Mouse (Mus musculus) layer of hippocampus, adult 9-10 months (tissue): Measurements from ENCODE around the gene Camk1d.
"Not testable (repeated sequence)": the region's sequence is repeated elsewhere in the genome, so short reads cannot be mapped to it uniquely, and the experiment has no call there.

Source experiments
- DNase-seq: peaks from one replicate; pipeline ENCODE4 v3.0.0; 2022; ENCODE audit warnings: low spot score

Gene Camk1d

DNA sequence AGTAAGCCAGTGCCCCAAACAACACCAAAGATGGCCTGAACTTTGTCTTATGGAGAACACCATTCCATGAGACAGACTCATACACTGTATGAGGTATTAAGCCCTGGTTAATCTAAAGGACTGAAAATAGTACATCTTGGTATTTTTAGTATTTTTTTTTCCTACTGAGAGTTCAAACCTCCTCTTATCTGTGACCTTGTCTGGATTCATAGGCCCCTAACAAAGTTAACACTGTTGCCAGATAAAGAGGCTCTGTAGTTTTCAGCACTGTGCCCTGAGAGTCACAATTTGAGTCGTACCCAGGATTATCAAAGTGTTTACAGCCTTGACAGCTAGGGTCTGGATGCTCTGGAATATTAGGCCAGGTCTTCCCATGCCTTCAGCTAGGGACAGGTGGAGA lies 102.7 kb downstream of the Camk1d start:
- DNase-seq = no peak

GRCm38 (mm10) chr2:5610521-5610920 lies 103.8 kb downstream of the Camk1d start:
- DNase-seq = no peak

DNA sequence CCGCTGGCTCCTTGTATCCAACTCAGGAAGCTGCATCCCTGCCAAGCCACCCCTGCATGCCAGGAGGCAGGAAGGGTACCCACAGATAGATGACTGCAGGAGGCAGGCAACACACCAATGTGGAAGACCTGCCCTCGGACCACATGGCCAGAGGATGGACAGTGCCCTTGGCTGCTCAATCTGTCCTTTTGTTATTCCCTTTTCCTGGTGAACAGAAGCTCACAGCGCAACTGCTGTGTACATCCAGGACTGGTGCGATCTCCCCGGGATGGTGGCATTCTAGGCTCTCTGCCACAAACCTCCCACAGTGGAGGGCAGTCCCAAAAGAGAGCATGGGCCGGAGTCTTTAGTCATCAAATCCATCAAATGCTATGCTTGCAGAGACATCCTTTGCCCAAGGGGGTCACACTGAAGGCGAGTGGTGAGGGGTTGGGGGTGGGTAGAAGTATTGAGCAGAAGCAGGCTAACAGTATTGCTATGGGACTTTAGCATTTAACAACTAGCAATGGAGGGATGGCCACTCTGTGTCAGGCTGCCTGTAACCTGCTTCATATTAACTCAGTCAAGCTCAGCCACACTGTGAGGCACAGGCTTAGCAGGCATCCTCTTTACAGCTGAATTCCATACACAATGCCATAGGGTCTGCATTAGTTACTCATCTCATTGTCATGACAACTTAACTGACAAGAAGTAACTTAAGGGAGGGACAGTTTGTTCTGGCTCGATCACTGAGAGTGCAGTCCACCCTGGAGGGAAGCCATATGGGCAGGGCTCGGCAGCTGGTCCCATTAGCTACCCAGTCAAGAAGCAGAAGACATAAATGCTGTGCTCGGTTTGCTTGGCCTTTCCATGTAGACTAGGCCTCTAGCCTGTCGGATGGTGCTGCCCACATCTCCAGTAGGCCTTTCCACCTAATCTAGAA lies 106.1 kb downstream of the Camk1d start:
- no peak for DNase-seq

GRCm38 (mm10) chr2:5605849-5606248 lies 108.5 kb downstream of the Camk1d start:
- DNase-seq = no peak

DNA sequence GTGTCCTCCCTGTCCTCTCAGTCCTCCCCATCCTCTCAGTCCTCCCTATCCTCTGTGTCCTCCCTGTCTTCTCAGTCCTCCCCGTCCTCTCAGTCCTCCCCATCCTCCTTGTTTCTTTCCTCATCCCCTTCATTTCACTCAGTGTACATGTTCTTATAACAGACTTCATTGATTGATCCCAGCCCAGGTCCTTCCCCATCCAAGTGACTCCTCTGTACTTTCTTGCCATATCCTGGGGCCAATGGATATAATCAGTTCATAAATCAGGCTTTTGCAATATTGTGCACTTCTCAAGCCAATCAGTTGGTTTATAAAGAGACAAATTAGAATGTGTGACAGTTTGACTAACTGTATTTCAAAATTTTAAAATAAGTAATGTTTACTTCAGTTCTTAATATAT lies 112.3 kb downstream of the Camk1d start:
- DNase-seq = no peak

DNA sequence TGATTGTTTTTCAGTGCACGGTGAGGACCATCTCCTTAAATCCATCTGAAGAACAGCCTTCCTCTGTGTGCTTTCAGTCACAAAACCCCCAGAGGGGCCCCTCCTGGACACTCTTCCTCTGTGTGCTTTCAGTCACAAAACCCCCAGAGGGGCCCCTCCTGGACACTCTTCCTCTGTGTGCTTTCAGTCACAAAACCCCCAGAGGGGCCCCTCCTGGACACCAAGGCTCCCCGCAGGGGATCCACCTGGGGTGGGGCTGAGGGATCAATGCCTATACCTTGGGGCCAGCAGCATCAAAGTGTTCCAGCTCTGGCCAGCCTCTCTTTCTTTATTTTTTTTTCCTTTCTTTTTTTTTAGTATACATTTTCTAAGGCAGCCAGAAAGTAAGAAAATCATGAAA lies 113.1 kb downstream of the Camk1d start:
- DNase-seq = not testable (repeated sequence)

DNA sequence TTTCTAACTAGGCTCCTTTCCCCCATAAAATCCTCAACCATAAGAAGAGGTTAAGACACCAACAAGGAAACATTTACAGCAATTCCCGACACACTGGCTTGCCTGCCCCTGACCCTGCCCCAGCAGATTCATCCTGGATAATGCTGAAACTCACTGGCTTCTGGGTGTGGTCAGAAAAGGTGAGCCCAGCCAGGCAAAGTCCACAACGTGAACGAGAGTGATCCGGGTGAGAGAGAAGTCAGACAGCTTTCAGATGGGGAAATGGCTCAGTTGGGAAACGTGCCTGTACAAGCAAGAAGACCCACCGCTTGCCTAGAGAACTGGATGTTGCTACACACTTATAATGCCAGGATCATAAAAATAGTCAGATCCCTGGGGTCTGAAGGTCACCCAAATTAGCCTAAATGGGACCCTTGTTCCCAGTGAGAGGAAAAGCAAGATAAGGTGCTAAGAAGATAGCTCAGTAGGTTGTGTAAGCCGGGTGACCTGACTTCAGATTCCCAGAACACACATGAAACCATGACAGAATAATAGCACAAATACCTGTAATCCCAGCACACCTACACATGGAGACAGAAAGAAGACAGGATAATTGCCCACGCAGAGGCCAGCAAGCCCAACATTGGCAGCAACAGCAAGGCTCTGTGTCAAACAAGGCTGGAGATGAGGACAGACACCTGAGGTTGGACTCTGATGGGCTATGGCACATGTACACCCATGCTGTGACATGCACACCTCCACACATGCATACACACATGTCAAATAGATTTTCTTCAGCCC lies 113.9 kb downstream of the Camk1d start:
- DNase-seq = no peak

DNA sequence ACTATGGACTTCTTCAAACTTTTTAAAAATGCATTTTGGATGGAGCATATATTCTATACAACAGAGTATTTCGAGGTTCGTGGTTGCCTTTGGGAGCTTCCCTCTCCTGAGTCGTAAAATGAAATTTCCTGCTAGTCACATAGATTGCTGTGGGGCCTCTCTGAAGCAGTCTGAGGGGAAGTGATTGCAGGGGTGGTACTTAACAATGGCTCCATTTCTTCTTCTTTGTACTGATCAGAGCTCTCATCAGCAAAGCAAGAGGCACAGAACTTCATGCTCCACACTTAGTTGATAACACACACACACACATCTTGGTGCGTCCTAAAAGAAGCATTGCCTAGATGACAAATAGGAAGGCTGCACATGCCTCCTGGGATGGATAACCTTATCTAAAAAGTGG lies 114.6 kb downstream of the Camk1d start:
- DNase-seq = no peak

DNA sequence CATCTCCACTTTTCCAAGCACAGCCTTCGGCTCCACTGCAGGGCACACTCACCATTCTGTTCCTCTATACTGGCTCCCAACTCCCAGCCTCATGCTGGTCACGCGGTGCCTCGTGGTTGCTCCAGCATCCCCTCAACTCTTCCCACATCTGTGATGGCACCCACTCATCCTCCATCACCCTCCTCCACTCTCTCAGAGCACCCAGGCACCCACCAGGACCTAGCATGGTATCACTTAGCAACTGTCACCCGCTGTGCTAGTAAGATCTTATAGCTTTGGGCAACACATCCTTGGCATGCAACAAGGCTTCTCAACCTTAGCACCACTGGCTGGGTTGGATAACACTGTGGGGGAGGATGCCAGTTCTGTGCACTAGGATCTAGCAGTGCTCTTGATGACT lies 115.8 kb downstream of the Camk1d start:
- DNase-seq = no peak

- no peak for DNase-seq
Observed at GRCm38 (mm10) chr2:5596882-5597281, 117.4 kb downstream of the Camk1d start.

- no peak for DNase-seq
Observed at GRCm38 (mm10) chr2:5595356-5596191, 118.7 kb downstream of the Camk1d start.

DNA sequence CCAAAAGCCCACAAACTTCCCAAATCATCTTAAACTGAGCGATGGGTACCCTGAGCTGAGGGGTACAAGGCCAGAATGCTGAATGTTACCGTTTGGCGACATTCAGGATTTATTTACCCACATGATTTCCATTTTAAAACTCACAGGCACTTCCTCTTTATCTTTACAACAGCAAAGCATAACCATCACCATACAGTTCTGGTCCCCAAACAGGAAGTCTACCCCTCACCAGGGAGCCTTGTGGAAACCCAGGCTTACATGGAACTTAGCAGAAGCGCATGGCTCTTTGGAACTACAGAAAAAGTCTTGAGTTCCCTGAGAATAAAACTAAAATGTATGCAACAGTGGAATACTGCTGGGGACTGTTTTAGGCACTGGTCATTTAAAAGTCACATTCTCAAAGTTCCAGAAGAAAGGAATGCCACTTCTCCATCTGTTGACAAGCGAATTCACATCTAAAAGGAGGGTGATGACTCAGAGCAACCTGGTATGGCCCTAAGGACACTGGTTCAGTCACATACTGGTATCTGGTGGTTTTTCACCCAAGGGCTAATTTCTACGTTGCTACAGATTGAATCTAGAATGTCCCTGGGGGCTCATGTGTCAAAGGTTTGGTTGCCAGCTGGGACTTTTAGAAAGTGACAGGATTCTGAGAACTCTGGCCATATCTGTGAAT lies 121.7 kb downstream of the Camk1d start:
- DNase-seq = no peak

- DNase-seq = no peak
Observed at GRCm38 (mm10) chr2:5590074-5590473, 124.2 kb downstream of the Camk1d start.

DNA sequence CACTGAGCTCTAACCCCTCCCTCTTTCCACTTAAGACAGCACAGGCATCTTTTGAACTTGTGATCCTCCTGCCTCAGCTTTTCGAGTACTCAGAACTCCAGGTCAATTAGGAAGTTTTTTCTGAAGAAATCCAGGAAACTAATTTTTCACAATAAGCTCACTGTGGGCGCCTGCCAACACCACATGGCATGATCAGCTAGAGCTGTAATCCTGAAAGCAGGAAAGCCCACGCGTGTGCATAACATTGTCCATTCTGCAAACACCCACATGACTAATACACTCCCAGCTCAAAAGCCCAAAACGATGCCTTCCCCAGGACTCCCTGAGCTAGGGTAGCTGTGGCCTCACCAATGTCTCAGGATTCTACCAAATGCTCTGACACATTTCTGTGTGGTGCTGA lies 125.2 kb downstream of the Camk1d start:
- DNase-seq = no peak

DNA sequence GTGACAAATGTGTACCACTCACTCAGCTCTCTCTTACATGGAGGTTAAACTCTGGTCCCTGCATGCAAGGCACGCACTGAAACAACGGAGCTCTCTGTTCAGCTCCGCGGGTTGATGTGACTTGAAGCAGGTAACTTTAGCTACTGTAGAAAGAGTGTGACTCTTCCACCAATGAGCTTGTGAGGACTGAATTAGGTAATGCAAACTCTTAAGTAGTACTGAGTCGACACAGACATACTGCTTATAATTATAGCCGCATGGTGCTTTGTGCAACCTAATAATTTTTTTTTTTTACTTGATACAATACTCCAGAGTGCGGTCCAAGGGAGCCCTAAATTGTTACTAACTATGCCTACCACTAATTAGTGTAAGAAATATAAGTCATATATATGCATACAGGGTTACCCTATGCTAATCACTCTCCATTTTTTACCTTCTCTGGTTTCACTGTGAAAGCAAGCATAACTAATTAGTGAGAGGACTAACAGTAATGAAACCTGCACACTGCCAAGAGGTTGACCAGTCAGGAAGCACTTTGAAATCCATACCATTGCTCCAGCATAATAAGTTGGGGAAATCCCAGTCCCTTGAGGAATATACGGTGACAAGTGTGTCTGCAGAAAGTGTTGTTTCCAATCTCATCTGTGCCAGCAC lies 125.9 kb downstream of the Camk1d start:
- no peak for DNase-seq

DNA sequence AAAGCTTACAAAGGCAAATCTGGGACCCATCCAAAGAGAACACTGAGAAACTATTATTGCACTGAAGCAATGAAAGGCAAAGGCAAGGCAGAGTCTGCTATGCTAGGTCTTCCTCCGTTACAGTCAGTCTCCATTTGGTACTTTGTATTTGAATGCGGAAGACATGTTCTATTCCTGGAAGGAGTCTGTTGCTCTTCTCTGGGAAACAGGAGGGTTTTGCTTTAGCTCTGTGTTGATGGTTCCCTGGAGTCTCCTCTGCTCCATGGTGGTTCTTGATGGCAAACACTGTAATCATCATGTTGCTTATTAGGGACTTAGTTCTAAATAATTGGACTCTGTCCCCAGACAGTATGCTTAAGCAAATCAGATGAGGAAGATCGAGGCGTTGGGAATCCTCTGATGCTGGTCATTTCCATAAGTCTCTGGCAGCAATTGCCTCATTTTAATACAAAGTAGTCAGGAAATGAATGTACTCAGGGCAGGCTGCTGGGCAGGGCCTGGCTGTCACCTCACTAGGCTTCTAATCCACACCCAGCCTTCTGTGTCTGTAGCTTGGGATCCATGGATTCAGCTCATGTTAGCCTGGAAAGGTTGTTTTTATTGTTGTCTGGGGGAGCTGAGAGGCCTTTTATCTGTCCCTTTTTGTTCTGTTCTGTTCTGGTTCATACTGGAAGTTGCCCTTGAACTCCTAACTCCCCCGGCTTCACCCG lies 129.8 kb downstream of the Camk1d start:
- DNase-seq = no peak

DNA sequence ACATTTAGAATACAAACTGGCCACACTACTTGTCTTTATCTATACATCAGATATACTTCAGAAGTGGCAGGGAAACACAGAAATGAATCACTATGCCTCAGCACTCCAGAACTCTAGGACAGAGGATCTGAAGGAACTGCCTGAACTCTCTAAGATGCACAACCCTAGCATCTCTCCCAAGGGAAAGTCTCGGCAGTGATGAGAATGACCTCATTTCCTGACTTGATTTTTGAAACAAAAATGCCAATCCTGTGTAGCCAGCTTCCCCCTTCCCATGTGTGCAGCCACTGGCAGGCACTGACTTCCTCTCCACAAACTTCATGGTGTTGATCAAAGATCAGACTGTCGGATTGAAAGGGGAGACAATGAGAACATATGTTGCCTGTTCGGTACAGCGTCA lies 134.9 kb downstream of the Camk1d start:
- DNase-seq = no peak

- no peak for DNase-seq
Observed at GRCm38 (mm10) chr2:5577399-5578129, 136.8 kb downstream of the Camk1d start.

GRCm38 (mm10) chr2:5572314-5573006 lies 141.9 kb downstream of the Camk1d start:
- no peak for DNase-seq
